Mouse (Mus musculus): ENCODE measurements around the gene Cmtm2b.

Gene Cmtm2b

GRCm38 (mm10) chr8:104374269-104374668 lies 52.2 kb downstream of the Cmtm2b start:
- in situ Hi-C loops (cut with MboI; ENCODE audit: low pct_unique_long_range_greater_than_20kb in 1 of 2, low sequenced_read_pairs in 2 of 2, unreplicated experiment in 1 of 2): no loop called here

- in situ Hi-C loops (cut with MboI; ENCODE audit: low pct_unique_long_range_greater_than_20kb in 1 of 2, low sequenced_read_pairs in 2 of 2, unreplicated experiment in 1 of 2): no loop called here
Observed at GRCm38 (mm10) chr8:104374864-104375846, 53.1 kb downstream of the Cmtm2b start.

GRCm38 (mm10) chr8:104375959-104376358 lies 53.9 kb downstream of the Cmtm2b start:
- in situ Hi-C loops (cut with MboI; ENCODE audit: low pct_unique_long_range_greater_than_20kb in 1 of 2, low sequenced_read_pairs in 2 of 2, unreplicated experiment in 1 of 2): no loop called here

DNA sequence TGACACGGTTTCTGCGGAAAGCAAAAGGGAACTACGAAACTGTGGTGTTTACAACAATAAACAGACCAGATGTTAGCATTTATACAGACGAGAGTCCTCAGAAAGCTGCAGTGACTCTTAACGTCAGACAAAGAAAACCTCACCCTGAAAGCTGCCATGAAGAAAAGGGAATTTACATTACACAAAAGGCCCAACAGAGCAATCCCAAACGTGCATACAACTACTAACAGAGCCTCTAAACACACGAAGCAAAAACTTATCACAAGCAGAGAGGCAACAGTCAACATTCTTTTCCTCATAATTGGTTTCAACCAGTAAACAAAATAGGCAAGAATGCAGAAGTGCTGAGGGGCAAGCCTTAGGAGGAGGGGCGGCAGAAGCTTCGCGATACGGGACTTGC lies 54.6 kb downstream of the Cmtm2b start:
- in situ Hi-C loops (cut with MboI; ENCODE audit: low pct_unique_long_range_greater_than_20kb in 1 of 2, low sequenced_read_pairs in 2 of 2, unreplicated experiment in 1 of 2): no loop called here

GRCm38 (mm10) chr8:104379301-104379836 lies 57.3 kb downstream of the Cmtm2b start:
- in situ Hi-C loops (cut with MboI; ENCODE audit: low pct_unique_long_range_greater_than_20kb in 1 of 2, low sequenced_read_pairs in 2 of 2, unreplicated experiment in 1 of 2): no loop called here

- in situ Hi-C loops (cut with MboI; ENCODE audit: low pct_unique_long_range_greater_than_20kb in 1 of 2, low sequenced_read_pairs in 2 of 2, unreplicated experiment in 1 of 2): no loop called here
Observed at GRCm38 (mm10) chr8:104380269-104380668, 58.2 kb downstream of the Cmtm2b start.

Data from mouse embryonic stem cell (cell line).